Mouse (Mus musculus) left cerebral cortex, postnatal 10 days (tissue): ENCODE results near the gene Inpp5a. TPM values are rescaled to one million over a fixed set of nuclear protein-coding genes. Genes with fewer than 3 reads are reported as not detected.

ENCODE experiments used
- total RNA-seq, 2 experiments: library from RNA; stranded (reverse); gene quantifications; 2 replicates each; pipeline ENCODE4 v1.2.3; 2021

Gene Inpp5a
- total RNA-seq, 2 experiments from 2014 or later, result 43.3 to 44.4 TPM

Other genes starting within 250 kb of the Inpp5a start
- 1 to 10 TPM; 4.6 to 5.0 TPM for gene Lrrc27, start 176.1 kb upstream of the Inpp5a start, total RNA-seq
- gene Stk32c, start 175.8 kb upstream of the Inpp5a start, total RNA-seq, result 100 to 1,000 TPM in 1 of 2 experiments, 10 to 100 TPM in 1; 95.7 to 101 TPM
- 10 to 100 TPM in 1 of 2 experiments, 1 to 10 TPM in 1; 8.5 to 11.0 TPM for gene Pwwp2b, start 140.6 kb upstream of the Inpp5a start, total RNA-seq
- under 1 TPM; 0.39 to 0.75 TPM for gene Nkx6-2, start 193.7 kb downstream of the Inpp5a start, total RNA-seq